Mouse (Mus musculus): Measurements from ENCODE around the gene Trappc5. TPM values are rescaled to one million over a fixed set of nuclear protein-coding genes. Genes with fewer than 3 reads are reported as not detected.
A peak's percentile ranks its signal among the peaks of the same experiment; 100 is the strongest.

Trappc5 gene
- total RNA-seq, 2 experiments from 2014 or later, result 29.8 to 32.4 TPM

DNA sequence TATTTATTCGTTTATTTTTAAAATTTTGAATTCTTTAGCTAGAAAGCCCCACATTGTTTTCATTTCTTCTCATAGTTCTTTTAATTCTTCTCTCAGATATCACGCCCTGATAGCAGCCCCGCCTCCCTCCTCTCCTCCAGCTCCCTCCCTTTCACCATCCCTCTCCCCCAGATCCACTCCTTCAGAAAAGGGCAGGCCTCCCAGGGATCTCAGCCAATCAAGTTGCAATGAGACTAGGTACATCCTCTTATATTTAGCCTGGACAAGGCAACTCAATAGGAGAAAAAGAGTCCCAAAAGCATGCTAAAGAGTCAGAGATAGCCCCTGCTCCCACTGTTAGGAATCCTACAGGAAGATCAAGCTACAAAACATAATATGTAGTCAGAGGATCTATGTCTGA is 1.4 kb upstream of the Trappc5 start:
- DNase-seq (ENCODE audit: low spot score in 2 of 2), result no peak

- no peak for DNase-seq (ENCODE audit: low spot score in 2 of 2)
These were observed 987 bp downstream of the Trappc5 start for GRCm38 (mm10) chr8:3676993-3677579.

DNA sequence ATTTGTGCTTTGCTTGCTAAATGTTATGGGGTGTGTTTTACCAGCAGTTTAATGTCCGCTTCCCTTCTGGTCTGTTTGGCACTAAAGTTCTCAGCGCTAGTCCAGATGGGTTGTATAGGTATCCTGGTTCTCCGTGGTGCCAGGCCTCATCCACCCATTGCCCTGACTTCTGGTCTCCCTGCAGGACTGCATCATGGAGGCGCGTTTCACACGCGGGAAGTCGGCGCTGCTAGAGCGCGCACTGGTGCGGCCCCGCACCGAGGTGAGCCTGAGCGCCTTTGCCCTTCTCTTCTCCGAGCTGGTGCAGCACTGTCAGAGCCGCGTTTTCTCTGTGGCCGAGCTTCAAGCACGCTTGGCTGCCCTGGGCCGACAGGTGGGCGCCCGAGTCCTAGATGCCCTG is 2.7 kb downstream of the Trappc5 start:
- DNase-seq (ENCODE audit: low spot score in 2 of 2), result no peak

DNA sequence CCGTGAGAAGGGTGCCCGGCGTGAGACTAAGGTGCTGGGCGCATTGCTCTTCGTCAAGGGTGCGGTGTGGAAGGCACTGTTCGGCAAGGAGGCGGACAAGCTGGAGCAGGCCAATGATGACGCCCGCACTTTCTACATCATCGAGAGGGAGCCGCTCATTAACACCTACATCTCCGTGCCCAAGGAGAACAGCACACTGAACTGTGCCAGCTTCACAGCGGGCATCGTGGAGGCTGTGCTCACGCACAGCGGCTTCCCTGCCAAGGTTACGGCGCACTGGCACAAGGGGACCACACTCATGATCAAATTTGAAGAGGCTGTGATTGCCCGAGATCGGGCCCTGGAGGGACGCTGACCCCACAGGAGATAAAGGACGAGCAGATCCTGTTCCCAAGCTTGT is 3.1 kb downstream of the Trappc5 start:
- DNase-seq (ENCODE audit: low spot score in 2 of 2), result no peak

DNA sequence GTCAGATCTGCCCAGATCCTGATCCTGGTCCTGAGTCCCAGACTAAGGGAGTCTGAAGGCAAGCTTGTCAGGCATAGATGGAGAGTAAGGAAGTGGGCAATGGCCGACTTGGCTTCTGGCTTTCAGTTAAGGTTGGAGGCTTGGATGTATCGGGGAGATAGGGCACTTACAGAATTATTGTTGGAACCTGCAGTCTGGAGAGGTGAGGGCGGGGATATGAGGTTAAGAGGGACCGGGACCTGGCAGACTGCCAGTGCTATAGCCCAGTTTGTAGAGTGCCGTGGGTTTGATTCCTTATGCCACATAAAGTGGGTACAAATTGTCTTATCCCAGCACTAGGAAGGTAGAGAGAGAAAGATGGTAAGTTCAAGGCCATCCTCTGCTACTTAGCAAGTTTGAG is 3.6 kb downstream of the Trappc5 start:
- DNase-seq (ENCODE audit: low spot score in 2 of 2), result no peak

- DNase-seq (ENCODE audit: low spot score in 2 of 2), result no peak
These were observed 6.3 kb downstream of the Trappc5 start for GRCm38 (mm10) chr8:3682435-3682834.

DNA sequence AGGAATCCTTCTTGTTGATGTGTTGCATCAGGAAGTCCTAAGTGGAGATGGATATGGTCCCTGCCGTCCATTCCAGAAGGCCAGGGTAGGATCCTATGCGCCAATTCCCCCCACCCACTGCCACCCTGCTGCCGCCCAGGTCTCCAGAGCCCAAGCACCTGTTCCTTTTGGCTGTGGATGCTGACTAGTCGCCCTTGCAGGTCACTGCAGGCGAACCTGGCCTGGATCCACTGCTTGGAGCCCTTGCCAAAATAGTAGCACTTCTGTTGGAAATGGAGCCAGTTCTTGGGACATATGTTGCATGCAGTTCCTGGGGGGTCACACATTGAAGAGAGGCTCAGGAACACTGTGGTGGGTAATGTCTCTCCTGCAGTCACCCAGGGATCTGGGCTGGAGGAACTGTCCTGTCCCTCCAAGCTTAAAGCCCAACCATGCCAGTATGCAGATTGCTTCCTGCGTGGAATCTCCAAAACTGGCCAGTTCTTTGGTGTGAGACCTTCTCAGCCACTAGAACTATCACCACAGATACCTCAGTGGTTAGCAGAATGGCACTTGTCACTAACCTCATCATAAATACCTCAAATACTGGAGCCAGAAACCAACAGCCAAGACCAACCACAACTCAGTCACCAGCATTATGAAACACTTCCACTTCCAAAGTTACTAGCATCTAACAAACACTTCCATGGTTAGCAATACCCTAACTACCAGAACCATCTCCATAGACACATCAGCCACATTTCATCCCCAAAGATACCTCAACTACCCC is 7.5 kb downstream of the Trappc5 start:
- no peak for DNase-seq (ENCODE audit: low spot score in 2 of 2)

DNA sequence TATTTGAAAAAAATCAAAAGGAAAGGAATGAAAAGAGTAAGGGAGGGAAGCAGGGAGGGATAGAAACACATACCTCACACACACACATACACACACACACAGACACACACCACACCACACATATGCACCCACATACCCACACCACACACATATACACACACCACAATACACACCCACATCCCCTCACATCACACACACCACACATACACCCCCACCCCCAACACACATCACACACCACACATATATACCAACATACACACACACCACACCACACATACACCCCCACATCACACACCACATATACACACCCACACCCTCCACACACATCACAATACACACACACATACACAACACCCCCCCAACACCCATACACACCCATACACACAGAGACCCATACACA is 8.4 kb downstream of the Trappc5 start:
- no peak for DNase-seq (ENCODE audit: low spot score in 2 of 2)

DNA sequence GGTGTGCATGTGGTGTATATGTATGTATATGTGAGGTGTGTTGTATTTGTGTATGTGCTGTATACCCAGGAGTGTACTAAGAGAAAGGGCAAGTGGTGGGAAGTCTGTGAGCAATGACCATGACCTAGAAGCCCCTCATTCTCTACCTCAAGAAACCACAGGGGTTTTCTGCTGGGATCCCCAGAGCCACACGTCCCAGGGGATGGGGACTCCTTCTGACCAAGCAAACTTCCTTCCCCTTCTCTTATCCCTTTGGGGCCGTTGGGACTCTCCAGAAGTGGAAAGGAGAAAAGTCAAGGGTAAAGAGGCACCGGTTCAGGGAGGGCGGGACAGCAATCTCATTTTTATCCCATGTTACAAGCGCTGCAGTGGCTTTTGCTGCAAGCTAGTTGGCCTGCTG is 9.3 kb downstream of the Trappc5 start:
- no peak for DNase-seq (ENCODE audit: low spot score in 2 of 2)

DNA sequence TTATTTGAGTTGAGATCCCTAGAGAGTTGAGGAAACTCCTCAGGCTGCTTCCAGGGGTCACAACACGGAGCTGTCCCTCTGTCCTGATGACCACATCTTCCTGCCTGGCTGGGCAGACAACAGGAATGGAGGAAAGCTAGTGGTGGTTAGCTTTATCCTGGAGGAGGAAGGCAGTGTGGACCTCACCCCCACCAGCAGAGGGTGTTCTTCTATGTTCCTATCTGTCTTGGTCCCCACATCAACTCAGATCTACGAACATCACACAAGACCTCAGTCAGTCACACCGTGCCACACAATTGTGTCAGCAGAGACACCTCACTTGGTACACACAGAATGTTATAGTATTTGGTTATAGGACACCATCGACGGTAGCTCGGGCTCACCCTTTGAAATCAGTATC is 11.4 kb downstream of the Trappc5 start:
- DNase-seq (ENCODE audit: low spot score in 2 of 2), result no peak

GRCm38 (mm10) chr8:3690774-3691173 is 14.7 kb downstream of the Trappc5 start:
- no peak for DNase-seq (ENCODE audit: low spot score in 2 of 2)

GRCm38 (mm10) chr8:3694121-3694520 is 18.0 kb downstream of the Trappc5 start, which contains the start of gene Fcer2a:
Gene Fcer2a (minus strand): TSS chr8:3694175.
- DNase-seq (ENCODE audit: low spot score in 2 of 2), result no peak

DNA sequence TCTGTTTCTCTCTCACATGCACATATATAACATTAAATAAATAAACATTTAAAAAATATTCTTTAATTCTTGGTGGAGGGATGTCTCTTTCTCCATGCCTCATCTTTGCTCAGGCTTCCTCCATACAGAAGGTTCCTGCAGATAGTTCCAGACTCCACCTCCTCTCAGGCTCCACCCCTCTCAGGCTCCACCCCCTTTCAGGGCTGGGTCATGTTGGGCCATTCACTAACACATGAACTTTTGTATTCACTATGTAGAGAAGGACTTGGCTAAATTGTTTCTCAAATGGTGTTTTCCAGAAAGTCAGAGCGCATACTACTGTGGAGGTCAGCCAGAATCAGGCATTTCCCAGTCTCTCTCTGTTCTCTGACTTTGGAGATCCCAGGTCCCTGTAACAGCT is 25.4 kb downstream of the Trappc5 start:
- no peak for DNase-seq (ENCODE audit: low spot score in 2 of 2)

- peak in 1 of 2 experiments; percentile 55 for DNase-seq (ENCODE audit: low spot score in 2 of 2)
These were observed 29.6 kb downstream of the Trappc5 start for GRCm38 (mm10) chr8:3705711-3706110.

- no peak for DNase-seq (ENCODE audit: low spot score in 2 of 2)
These were observed 31.5 kb downstream of the Trappc5 start for GRCm38 (mm10) chr8:3707611-3708010.

- no peak for DNase-seq (ENCODE audit: low spot score in 2 of 2)
These were observed 34.2 kb downstream of the Trappc5 start for GRCm38 (mm10) chr8:3710312-3710711.

DNA sequence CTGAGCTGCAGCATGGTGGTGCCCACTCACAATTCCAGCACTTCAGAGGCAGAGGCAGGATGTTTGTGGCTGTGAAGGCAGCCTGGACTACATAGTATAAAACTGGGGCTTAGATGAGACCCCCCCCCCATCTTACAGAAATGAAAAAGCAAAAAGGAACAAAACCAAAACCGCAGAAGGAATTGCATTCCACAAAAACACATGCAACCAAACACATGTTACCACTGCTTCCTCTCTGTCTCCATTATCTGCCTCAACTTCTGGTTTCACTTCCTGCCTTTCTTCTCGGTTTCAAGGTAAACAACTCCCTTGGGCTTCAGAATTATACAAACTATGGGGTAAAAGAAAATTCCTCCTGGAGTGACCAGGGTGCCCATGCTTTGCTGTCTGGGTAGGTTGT is 35.5 kb downstream of the Trappc5 start:
- DNase-seq (ENCODE audit: low spot score in 2 of 2), result no peak

DNA sequence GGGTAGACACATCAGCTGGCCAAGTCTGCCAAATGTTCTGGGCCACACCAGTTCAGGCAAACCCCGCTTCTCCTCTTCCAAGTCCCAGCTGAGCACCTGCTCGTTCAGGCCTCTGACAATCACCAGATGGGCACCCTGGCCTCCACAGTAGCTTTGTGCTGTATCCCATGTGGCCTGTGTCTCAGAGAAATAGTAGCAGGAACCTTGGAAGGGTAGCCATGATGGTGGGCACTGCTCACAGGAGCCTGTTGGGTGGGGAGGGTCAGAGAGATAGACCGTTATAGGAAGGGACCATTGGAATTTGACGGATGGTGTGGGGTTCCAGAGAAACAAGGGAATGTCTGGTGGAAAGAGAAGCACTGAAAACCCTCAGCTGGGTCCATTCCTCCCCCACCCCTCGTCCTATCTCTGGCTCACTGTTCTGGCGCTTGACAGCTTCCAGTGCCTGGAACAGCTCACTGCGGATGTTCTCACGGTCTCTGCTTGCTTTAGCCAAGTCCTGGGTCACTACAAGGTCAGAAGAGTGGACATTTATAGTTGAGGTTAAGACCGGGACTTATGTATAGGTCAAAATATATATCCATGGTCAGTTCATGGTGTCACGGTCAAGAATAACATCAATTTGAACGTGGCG is 41.3 kb downstream of the Trappc5 start:
- DNase-seq (ENCODE audit: low spot score in 2 of 2), result no peak

GRCm38 (mm10) chr8:3718559-3718958 is 42.5 kb downstream of the Trappc5 start:
- DNase-seq (ENCODE audit: low spot score in 2 of 2), result peak; percentile 20 to 57

GRCm38 (mm10) chr8:3720551-3720950 is 44.5 kb downstream of the Trappc5 start, which contains the start of gene Clec4g:
Gene Clec4g (minus strand): TSS chr8:3720651.
- no peak for DNase-seq (ENCODE audit: low spot score in 2 of 2)

DNA sequence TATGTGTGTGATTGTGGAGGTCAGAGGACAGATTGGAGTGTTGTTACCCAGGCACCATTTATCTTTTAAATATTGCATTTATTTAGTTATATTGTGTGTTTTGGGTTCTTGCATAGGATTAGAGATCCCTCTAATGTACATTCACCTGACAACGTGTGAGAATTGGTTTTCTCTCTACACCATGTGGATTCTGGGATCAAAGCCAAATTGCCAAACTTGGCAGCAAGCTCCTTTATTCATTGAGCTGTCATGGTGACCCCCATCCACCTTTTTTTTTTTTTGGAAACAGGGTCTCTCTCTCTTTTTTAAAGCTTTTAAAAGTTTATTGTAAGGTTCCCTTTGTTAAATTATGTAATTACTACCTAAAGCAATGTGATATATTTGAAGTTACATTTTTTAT is 44.9 kb downstream of the Trappc5 start:
- no peak for DNase-seq (ENCODE audit: low spot score in 2 of 2)
